Mouse (Mus musculus) stomach, embryonic 15.5 days (tissue): ENCODE data around the gene Wnt5a. TPM values are rescaled to one million over a fixed set of nuclear protein-coding genes. Genes with fewer than 3 reads are reported as not detected.

Experiments used
- ATAC-seq: fragments of 200-750 bp; cut with Nextera tagmentation; 2 replicates; pipeline ENCODE4 v1.8.0; 2017; ENCODE audit warnings: low read depth, moderate number of reproducible peaks, moderate TSS enrichment; ENCODE audit not compliant: insufficient read depth, low FRiP score
- H3K27ac ChIP-seq: fragments of 300-500 bp; sonication (generic); 2 replicates; pipeline ENCODE4 v1.5.1; 2015; ENCODE audit warnings: mild to moderate bottlenecking, inconsistent platforms
- H3K27me3 ChIP-seq: fragments of 300-500 bp; sonication (generic); replicated peaks from 2 replicates; pipeline ENCODE4 v1.6.1; 2015; ENCODE audit warnings: inconsistent platforms
- H3K36me3 ChIP-seq: fragments of 300-500 bp; sonication (generic); 2 replicates; pipeline ENCODE4 v1.6.1; 2015; ENCODE audit warnings: inconsistent platforms
- H3K4me1 ChIP-seq: fragments of 300-500 bp; sonication (generic); 2 replicates; pipeline ENCODE4 v1.6.1; 2015; ENCODE audit warnings: inconsistent platforms
- H3K4me2 ChIP-seq: fragments of 300-500 bp; sonication (generic); 2 replicates; pipeline ENCODE4 v1.6.1; 2015; ENCODE audit warnings: mild to moderate bottlenecking, inconsistent platforms
- H3K4me3 ChIP-seq: fragments of 300-500 bp; sonication (generic); replicated peaks from 2 replicates; pipeline ENCODE4 v1.5.1; 2015; ENCODE audit warnings: inconsistent platforms
- H3K9ac ChIP-seq: fragments of 300-500 bp; sonication (generic); 2 replicates; pipeline ENCODE4 v1.6.1; 2015; ENCODE audit warnings: inconsistent platforms
- H3K9me3 ChIP-seq: fragments of 300-500 bp; sonication (generic); 2 replicates; pipeline ENCODE4 v1.6.1; 2016; ENCODE audit warnings: inconsistent platforms
- WGBS: fragments of 180-500 bp; shearing (Covaris S2); methylation state at CpG from one replicate; pipeline ENCODE4 v1.1.7; 2015; 5-methylcytosine and 5-hydroxymethylcytosine counted together
- polyA plus RNA-seq: library from polyadenylated mRNA; unstranded; fragments of >200 nt; fragmentation: Nextera tagmentation; extraction: Ambion mirVana; gene quantifications from 2 replicates; pipeline ENCODE4 v1.2.1, GENCODE M21; 2015

Gene Wnt5a
- polyA plus RNA-seq, 1 experiment from 2014 or later: 27.5 TPM

- Histone ChIP-seq H3K4me1 (no peaks in the 10 kb centered on the region), H3K9ac (no peak overlapping the region), H3K4me3 (no peak overlapping the region), H3K9me3 (no peaks in the 10 kb centered on the region), H3K36me3 (no peaks in the 10 kb centered on the region), H3K4me2 (no peak overlapping the region), H3K27ac (no peak overlapping the region), H3K27me3 (no peaks in the 10 kb centered on the region)
- 85% methylated on average over 2 of the region's 2 CpGs for WGBS
- ATAC-seq: no peak
Observed at GRCm38 (mm10) chr14:28533876-28534275, 29.3 kb downstream of the Wnt5a start.

- no peaks in the 10 kb centered on the region for H3K4me1 ChIP-seq
- no peak overlapping the region for H3K4me3 ChIP-seq
- H3K9ac ChIP-seq: no peak overlapping the region
- ATAC-seq: no peak
- H3K4me2 ChIP-seq: no peak overlapping the region
- 63% methylated on average over 4 of the region's 4 CpGs for WGBS
- H3K36me3 ChIP-seq: no peaks in the 10 kb centered on the region
- H3K9me3 ChIP-seq: no peaks in the 10 kb centered on the region
- H3K27me3 ChIP-seq: no peaks in the 10 kb centered on the region
- no peak overlapping the region for H3K27ac ChIP-seq
Observed at GRCm38 (mm10) chr14:28535814-28536213, 31.3 kb downstream of the Wnt5a start.

- H3K9ac ChIP-seq: no peak overlapping the region
- H3K27ac ChIP-seq: no peak overlapping the region
- no peak overlapping the region for H3K4me2 ChIP-seq
- no peaks in the 10 kb centered on the region for H3K4me1 ChIP-seq
- no peaks in the 10 kb centered on the region for H3K27me3 ChIP-seq
- no peaks in the 10 kb centered on the region for H3K36me3 ChIP-seq
- WGBS: 81% methylated on average over 6 of the region's 6 CpGs
- H3K4me3 ChIP-seq: no peak overlapping the region
- ATAC-seq: no peak
- no peaks in the 10 kb centered on the region for H3K9me3 ChIP-seq
Observed at GRCm38 (mm10) chr14:28539577-28539976, 35.0 kb downstream of the Wnt5a start.

- WGBS: 54% methylated on average over 4 of the region's 4 CpGs
- Histone ChIP-seq H3K9me3 (no peaks in the 10 kb centered on the region), H3K36me3 (no peaks in the 10 kb centered on the region), H3K4me1 (no peaks in the 10 kb centered on the region), H3K9ac (no peak overlapping the region), H3K27ac (no peak overlapping the region; the same call in 1 of the 2 replicates), H3K4me2 (no peak overlapping the region), H3K27me3 (no peaks in the 10 kb centered on the region), H3K4me3 (no peak overlapping the region)
- peak; percentile 66 for ATAC-seq
Observed at GRCm38 (mm10) chr14:28542117-28542741, 37.7 kb downstream of the Wnt5a start.

- H3K27me3 ChIP-seq: no peaks in the 10 kb centered on the region
- H3K36me3 ChIP-seq: no peaks in the 10 kb centered on the region
- H3K4me2 ChIP-seq: no peak overlapping the region
- H3K9me3 ChIP-seq: no peaks in the 10 kb centered on the region
- ATAC-seq: no peak
- H3K4me1 ChIP-seq: no peaks in the 10 kb centered on the region
- H3K27ac ChIP-seq: no peak overlapping the region
- H3K9ac ChIP-seq: no peak overlapping the region
- WGBS: 67% methylated on average over 6 of the region's 6 CpGs
- H3K4me3 ChIP-seq: no peak overlapping the region
Observed at GRCm38 (mm10) chr14:28561861-28562260, 57.3 kb downstream of the Wnt5a start.
